Mouse (Mus musculus): ENCODE measurements around the gene Tnr.

Tnr gene

GRCm38 (mm10) chr1:159523578-159523977, at the start of gene Tnr:
Tnr (plus strand) TSS chr1:159523769.
- no peak for DNase-seq (ENCODE audit: extremely low read depth, low read depth, low spot score)

- DNase-seq (ENCODE audit: extremely low read depth, low read depth, low spot score) = no peak
These were observed 33.6 kb upstream of the Tnr start for GRCm38 (mm10) chr1:159489853-159490435.

- no peak for DNase-seq (ENCODE audit: extremely low read depth, low read depth, low spot score)
These were observed 31.0 kb upstream of the Tnr start for GRCm38 (mm10) chr1:159492536-159492935.

GRCm38 (mm10) chr1:159493720-159494499, 29.7 kb upstream of the Tnr start:
- no peak for DNase-seq (ENCODE audit: extremely low read depth, low read depth, low spot score)

GRCm38 (mm10) chr1:159498236-159498635, 25.3 kb upstream of the Tnr start:
- DNase-seq (ENCODE audit: extremely low read depth, low read depth, low spot score) = no peak

GRCm38 (mm10) chr1:159499806-159500460, 23.6 kb upstream of the Tnr start:
- DNase-seq (ENCODE audit: extremely low read depth, low read depth, low spot score) = no peak

- no peak for DNase-seq (ENCODE audit: extremely low read depth, low read depth, low spot score)
These were observed 21.7 kb upstream of the Tnr start for GRCm38 (mm10) chr1:159501911-159502310.

GRCm38 (mm10) chr1:159510667-159511066, 12.9 kb upstream of the Tnr start:
- DNase-seq (ENCODE audit: extremely low read depth, low read depth, low spot score) = no peak

- no peak for DNase-seq (ENCODE audit: extremely low read depth, low read depth, low spot score)
These were observed 5.9 kb upstream of the Tnr start for GRCm38 (mm10) chr1:159517647-159518046.

GRCm38 (mm10) chr1:159519206-159519605, 4.4 kb upstream of the Tnr start:
- DNase-seq (ENCODE audit: extremely low read depth, low read depth, low spot score) = no peak

GRCm38 (mm10) chr1:159523069-159523468, 500 bp upstream of the Tnr start:
- no peak for DNase-seq (ENCODE audit: extremely low read depth, low read depth, low spot score)

- no peak for DNase-seq (ENCODE audit: extremely low read depth, low read depth, low spot score)
These were observed 531 bp downstream of the Tnr start for GRCm38 (mm10) chr1:159524051-159524549.

GRCm38 (mm10) chr1:159532841-159533569, 9.4 kb downstream of the Tnr start:
- DNase-seq (ENCODE audit: extremely low read depth, low read depth, low spot score) = no peak

- no peak for DNase-seq (ENCODE audit: extremely low read depth, low read depth, low spot score)
These were observed 12.0 kb downstream of the Tnr start for GRCm38 (mm10) chr1:159535582-159535981.

GRCm38 (mm10) chr1:159537541-159537940, 14.0 kb downstream of the Tnr start:
- peak; percentile 83 for DNase-seq (ENCODE audit: extremely low read depth, low read depth, low spot score)

- no peak for DNase-seq (ENCODE audit: extremely low read depth, low read depth, low spot score)
These were observed 14.5 kb downstream of the Tnr start for GRCm38 (mm10) chr1:159538076-159538475.

GRCm38 (mm10) chr1:159545470-159546145, 22.0 kb downstream of the Tnr start:
- DNase-seq (ENCODE audit: extremely low read depth, low read depth, low spot score) = no peak

- DNase-seq (ENCODE audit: extremely low read depth, low read depth, low spot score) = no peak
These were observed 27.5 kb downstream of the Tnr start for GRCm38 (mm10) chr1:159551036-159551435.

GRCm38 (mm10) chr1:159551591-159552442, 28.2 kb downstream of the Tnr start:
- DNase-seq (ENCODE audit: extremely low read depth, low read depth, low spot score) = no peak

GRCm38 (mm10) chr1:159561616-159562015, 38.0 kb downstream of the Tnr start:
- DNase-seq (ENCODE audit: extremely low read depth, low read depth, low spot score) = no peak

All from fat pad, adult 2 months (tissue).